Mouse (Mus musculus): ENCODE data around the gene Wdr35. TPM values are rescaled to one million over a fixed set of nuclear protein-coding genes. Genes with fewer than 3 reads are reported as not detected.
A peak's percentile ranks its signal among the peaks of the same experiment; 100 is the strongest.

Gene Wdr35
- total RNA-seq, 4 experiments from 2014 or later: 43.0 to 59.8 (median 44.9) TPM

GRCm38 (mm10) chr12:9050824-9051223 is 77.1 kb downstream of the Wdr35 start:
- DNase-seq (ENCODE audit: low spot score in 2 of 2): no peak

- DNase-seq (ENCODE audit: low spot score in 2 of 2): peak; percentile 64 to 85
Observed at GRCm38 (mm10) chr12:9052075-9052829, 78.6 kb downstream of the Wdr35 start.

- DNase-seq (ENCODE audit: low spot score in 2 of 2): peak; percentile 17 to 24
Observed at GRCm38 (mm10) chr12:9053345-9053744, 79.7 kb downstream of the Wdr35 start.

GRCm38 (mm10) chr12:9054012-9054411 is 80.3 kb downstream of the Wdr35 start:
- DNase-seq (ENCODE audit: low spot score in 2 of 2): no peak

DNA sequence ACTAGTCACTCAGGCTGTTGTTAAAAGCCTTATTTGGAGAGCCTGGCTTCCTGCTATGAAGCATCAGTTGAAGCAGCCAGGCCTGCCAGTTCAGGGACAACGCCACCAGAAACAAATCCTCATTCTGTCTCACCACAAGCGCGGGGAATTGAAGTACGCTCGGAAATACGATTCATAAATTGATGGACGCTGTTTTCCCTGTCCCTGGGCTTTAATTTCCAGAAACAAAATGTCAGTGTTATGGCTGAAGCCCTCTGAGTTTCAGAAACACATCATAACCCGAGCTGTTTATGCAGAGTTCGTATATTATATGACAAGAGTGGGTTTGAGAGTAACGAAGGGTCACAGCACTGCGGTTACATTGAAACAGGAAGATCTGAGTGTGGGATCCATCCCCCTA is 81.6 kb downstream of the Wdr35 start:
- DNase-seq (ENCODE audit: low spot score in 2 of 2): no peak

- no peak for DNase-seq (ENCODE audit: low spot score in 2 of 2)
Observed at GRCm38 (mm10) chr12:9059502-9059901, 85.8 kb downstream of the Wdr35 start.

DNA sequence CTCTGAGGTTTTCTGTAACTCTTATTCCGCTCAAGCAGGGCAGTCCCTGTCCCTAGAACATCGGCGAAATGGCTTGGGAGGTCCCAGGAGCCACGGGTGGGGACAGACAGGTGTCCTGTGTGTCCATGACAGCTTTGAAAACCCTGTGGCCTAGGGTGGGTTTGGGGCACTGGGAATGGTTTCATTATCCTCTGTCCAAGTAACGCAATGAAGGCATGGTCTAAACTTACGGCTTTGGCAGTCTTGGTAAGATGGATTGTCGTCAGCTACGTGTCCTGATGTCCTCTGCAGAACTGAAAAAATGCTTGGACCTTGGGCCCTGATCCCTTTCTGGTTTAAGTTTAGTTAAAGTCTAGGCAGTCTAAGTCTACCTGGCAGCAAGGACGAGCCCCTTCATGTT is 86.3 kb downstream of the Wdr35 start:
- DNase-seq (ENCODE audit: low spot score in 2 of 2): no peak

DNA sequence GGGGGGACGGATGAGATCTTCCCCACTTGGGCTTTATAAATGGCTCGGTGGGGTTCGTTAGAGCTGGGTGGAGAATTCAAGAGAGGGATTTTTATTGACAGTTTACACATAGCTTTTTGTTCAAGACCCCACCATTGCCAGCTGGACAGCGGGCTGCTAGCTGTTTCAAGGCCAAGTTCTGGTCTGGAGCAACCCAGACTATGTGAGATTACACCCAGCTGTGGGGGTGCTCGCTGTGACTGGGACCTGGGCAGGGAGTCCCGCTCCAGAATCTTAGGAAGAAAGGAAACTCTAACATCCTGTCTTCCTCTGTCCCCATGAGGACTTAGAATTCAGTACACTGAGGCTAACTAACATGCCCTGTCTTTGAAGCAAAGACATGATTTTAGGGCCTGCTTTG is 89.9 kb downstream of the Wdr35 start:
- DNase-seq (ENCODE audit: low spot score in 2 of 2): no peak

DNA sequence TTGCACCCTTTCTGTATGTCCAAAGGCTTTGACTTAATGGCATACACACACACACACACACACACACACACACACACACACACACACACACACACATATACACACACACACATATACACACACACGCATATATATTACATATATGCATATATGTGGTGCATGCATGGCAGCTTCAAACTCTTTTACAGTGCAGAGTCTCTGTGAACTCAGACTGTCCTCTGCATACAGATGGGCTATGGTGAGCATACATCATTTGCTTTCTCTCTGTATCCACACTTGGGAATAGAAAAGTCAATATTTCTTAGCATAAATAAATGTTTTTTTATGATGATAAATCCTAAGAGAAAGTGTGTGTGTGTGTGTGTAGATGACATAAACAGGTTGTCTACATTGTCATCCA is 97.4 kb downstream of the Wdr35 start:
- DNase-seq (ENCODE audit: low spot score in 2 of 2): no peak

GRCm38 (mm10) chr12:9071493-9071892 is 97.8 kb downstream of the Wdr35 start:
- no peak for DNase-seq (ENCODE audit: low spot score in 2 of 2)

DNA sequence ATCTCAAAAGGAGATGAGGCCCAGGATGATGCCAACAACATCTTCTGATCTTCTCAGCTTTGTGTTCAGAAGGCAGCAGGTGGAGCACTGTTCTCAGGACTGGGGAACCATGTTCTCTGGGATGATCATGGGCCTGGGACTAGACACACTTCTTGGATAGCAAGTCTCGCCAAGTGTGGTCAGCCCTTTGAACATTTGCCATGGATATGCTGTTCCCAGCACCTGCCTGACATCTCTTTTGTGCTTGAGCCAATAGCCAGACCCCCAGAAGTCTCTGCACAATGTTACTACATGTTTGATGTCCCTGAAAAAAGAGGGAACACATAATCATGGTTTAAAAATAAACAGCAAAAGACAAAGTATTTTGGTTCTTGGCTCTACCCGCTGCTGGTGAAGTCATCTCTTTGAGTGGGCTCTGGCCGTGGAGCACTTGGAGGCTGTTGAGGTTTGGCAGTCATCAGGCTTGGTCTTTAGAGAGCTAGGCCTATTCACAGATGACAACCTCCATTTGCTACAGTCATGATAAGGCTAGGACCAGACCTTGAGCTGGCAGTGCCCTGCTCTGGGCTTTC is 103.9 kb downstream of the Wdr35 start:
- no peak for DNase-seq (ENCODE audit: low spot score in 2 of 2)

Other genes with a start within 250 kb of the Wdr35 start
- 1 to 10 TPM in 2 of 4 experiments, under 1 TPM in 2; 0.80 to 2.4 (median 1.1) TPM for gene Sdc1, start 202.6 kb upstream of the Wdr35 start, total RNA-seq (2022)
- 100 to 1,000 TPM; 209 to 255 (median 223) TPM for gene Laptm4a, start 52.2 kb upstream of the Wdr35 start, total RNA-seq (2022)
- under 1 TPM in 1 of 4 experiments, not detected in 3; 0.10 TPM for gene Matn3, start 26.0 kb upstream of the Wdr35 start, total RNA-seq (2022)
- 1 to 10 TPM; 5.0 to 7.2 (median 5.4) TPM for gene Ttc32, start 56.1 kb downstream of the Wdr35 start, total RNA-seq (2022)

All from layer of hippocampus, adult 8-10 months (tissue).